Comparison of ENCODE assay signal across 16 mouse cellular contexts in genomic region chrX:18462879-18463278, GRCm38 (mm10). TPM values are rescaled to one million over a fixed set of nuclear protein-coding genes. Genes with fewer than 3 reads are reported as not detected.
"Had no signal": no experiment of that assay in that cellular context is flagged by ENCODE, and none has a peak within 500 bp of the region (broad histone marks: within the 10 kb centered on the region; RNA-seq: fewer than 3 reads in every experiment).

No protein-coding gene starts in this region.

- H3K4me2 ChIP-seq: neural tube, embryonic 15.5 days; stomach, embryonic 15.5 days had no signal

- H3K27me3 ChIP-seq: neural tube, embryonic 15.5 days; stomach, embryonic 15.5 days had no signal

- H3K9me3 ChIP-seq: neural tube, embryonic 15.5 days; stomach, embryonic 15.5 days had no signal

- H3K4me1 ChIP-seq: neural tube, embryonic 15.5 days; stomach, embryonic 15.5 days had no signal

- H3K27ac ChIP-seq: neural tube, embryonic 15.5 days; stomach, embryonic 15.5 days; stomach, postnatal 0 days had no signal

- H3K9ac ChIP-seq: neural tube, embryonic 15.5 days; stomach, embryonic 15.5 days had no signal

- H3K36me3 ChIP-seq: neural tube, embryonic 15.5 days; stomach, embryonic 15.5 days had no signal

- DNase-seq: retina, postnatal 1 day; right cerebral cortex, adult 18-20 months; right cerebral cortex, postnatal 14 days; right cerebral cortex, postnatal 25 days; right cerebral cortex, postnatal 4 days; spleen, adult 18-20 months; thymus, adult 18-20 months; thymus, adult 2 months; thymus, postnatal 14 days; thymus, postnatal 25 days; thymus, postnatal 36 days; thymus, postnatal 4 days had no signal

- H3K4me3 ChIP-seq: neural tube, embryonic 15.5 days; stomach, embryonic 15.5 days had no signal

RNA-seq across cellular contexts. Expression of gene 4930578C19Rik, which starts 1.7 kb away (rescaled TPM):
- total RNA-seq: neutrophil, adult 5-6 weeks had no signal
